Mouse (Mus musculus) kidney, adult 2 months (tissue): ENCODE measurements at regions not wholly inside any gene's neighbourhood (a gene's known extent, or its start where the extent isn't known, plus 50 kb on each side); places are given as distances from the start of the nearest gene placed in this dataset.

ENCODE experiments used
- DNase-seq: peaks from one replicate; pipeline ENCODE4 v3.0.0; 2021
- H3K27ac ChIP-seq: fragments of 200-500 bp; 2 replicates; pipeline ENCODE4 v1.5.1; 2012; ENCODE audit warnings: low read depth, low read length, control low read depth, inconsistent platforms; ENCODE audit not compliant: insufficient read depth
- H3K27me3 ChIP-seq: fragments of 200-500 bp; replicated peaks from 2 replicates; pipeline ENCODE4 v1.6.1; 2012; ENCODE audit warnings: mild to moderate bottlenecking, moderate library complexity, low read length, inconsistent platforms; ENCODE audit not compliant: control insufficient read depth, insufficient read depth
- H3K36me3 ChIP-seq: fragments of 200-500 bp; 2 replicates; pipeline ENCODE4 v1.6.1; 2012; ENCODE audit warnings: mild to moderate bottlenecking, moderate library complexity, low read length, inconsistent platforms; ENCODE audit not compliant: control insufficient read depth, insufficient read depth
- H3K4me1 ChIP-seq: fragments of 200-500 bp; 2 replicates; pipeline ENCODE4 v1.6.1; 2011; ENCODE audit warnings: low read length; ENCODE audit not compliant: control insufficient read depth, insufficient read depth
- H3K4me3 ChIP-seq: fragments of 200-500 bp; 2 replicates; pipeline ENCODE4 v1.5.1; 2011; ENCODE audit warnings: mild to moderate bottlenecking, low read depth, low read length, control low read depth; ENCODE audit not compliant: insufficient read depth
- CTCF ChIP-seq: fragments of 200-500 bp; conservative IDR thresholded peaks from 2 replicates; pipeline ENCODE4 v1.5.1; 2011; ENCODE audit warnings: low read depth, mild to moderate bottlenecking, control low read depth, low read length, moderate library complexity, mixed read lengths; ENCODE audit not compliant: insufficient read depth, insufficient read length
- POLR2A ChIP-seq: fragments of 200-500 bp; IDR thresholded peaks from one replicate; pipeline ENCODE4 v1.6.1; 2011; ENCODE audit warnings: low read depth, low read length, control low read depth
- WGBS: fragments of 180-500 bp; shearing (Covaris S2); methylation state at CpG from one replicate; pipeline ENCODE4 v1.1.7; 2018; 5-methylcytosine and 5-hydroxymethylcytosine counted together

- Histone ChIP-seq H3K4me3 (no peak overlapping the region), H3K36me3 (no peaks in the 10 kb centered on the region), H3K27me3 (no peaks in the 10 kb centered on the region), H3K27ac (no peak overlapping the region), H3K4me1 (no peaks in the 10 kb centered on the region)
- no peak for TF ChIP-seq POLR2A
- TF ChIP-seq CTCF: peak; percentile 50
- 43% methylated on average over 5 of the region's 5 CpGs for WGBS
- peak; percentile 58 for DNase-seq
Measured at GRCm38 (mm10) chr6:47395465-47396337, 57.5 kb upstream of the Cul1 start.
